Comparison of ENCODE assay signal across 12 mouse cellular contexts in the genomic region with DNA sequence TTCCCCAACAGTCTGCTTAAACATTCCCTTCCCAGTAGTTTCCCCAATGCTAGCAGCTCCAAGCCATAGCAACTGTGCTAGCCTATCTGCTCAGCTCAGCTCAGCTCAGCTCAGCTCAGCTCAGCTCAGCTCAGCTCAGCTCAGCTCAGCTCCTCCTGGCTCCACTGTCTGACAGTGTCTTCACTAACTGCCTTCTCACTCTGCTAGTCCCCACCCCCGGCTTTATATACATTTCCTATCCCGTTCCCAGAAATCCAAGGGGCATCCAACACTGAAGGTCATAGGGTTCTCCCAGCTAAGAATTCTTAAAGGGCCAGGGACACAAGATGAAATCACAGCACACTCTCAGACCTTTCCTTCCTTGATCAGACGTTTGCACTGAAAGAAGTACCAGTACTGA. TPM values are rescaled to one million over a fixed set of nuclear protein-coding genes. Genes with fewer than 3 reads are reported as not detected.
A peak's percentile ranks its signal among the peaks of the same experiment; 100 is the strongest.
DNase-seq lines count a peak whose midpoint lies in the region; ATAC-seq lines count a peak whose summit lies in the region.
"Had no signal": no experiment of that assay in that cellular context is flagged by ENCODE, and none has a peak within 500 bp of the region (broad histone marks: within the 10 kb centered on the region; RNA-seq: fewer than 3 reads in every experiment).

No protein-coding gene starts in this region.

- no peak for DNase-seq in heart, adult 8-10 months (ENCODE audit: low spot score)
- DNase-seq in ES-CJ7 (ENCODE audit: low read depth, low spot score) (peak; percentile 47), ZHBTc4 (ENCODE audit: low read depth, low spot score) (peak; percentile 80)
- DNase-seq in hindbrain, embryonic 14.5 days (ENCODE audit: low spot score) = no peak
- DNase-seq: lung, postnatal 14 days; right cerebral cortex, postnatal 14 days had no signal

- ATAC-seq in heart, embryonic 13.5 days (ENCODE audit: extremely low read depth, insufficient number of reproducible peaks, low FRiP score, low TSS enrichment) = no peak
- no peak for ATAC-seq in kidney, embryonic 16.5 days (ENCODE audit: low FRiP score, low TSS enrichment)
- ATAC-seq in forebrain, embryonic 16.5 days = no peak
- no peak for ATAC-seq in hindbrain, embryonic 14.5 days (ENCODE audit: low FRiP score)
- ATAC-seq: midbrain, embryonic 15.5 days had no signal

- H3K27me3 ChIP-seq in heart, embryonic 13.5 days (replicated peaks) = no peaks in the 10 kb centered on the region
- no peaks in the 10 kb centered on the region for H3K27me3 ChIP-seq in kidney, embryonic 16.5 days (ENCODE audit: insufficient read depth, low read length)
- H3K27me3 ChIP-seq in forebrain, embryonic 16.5 days (replicated peaks; ENCODE audit: control insufficient read depth, insufficient read depth, low read length) = no peaks in the 10 kb centered on the region
- H3K27me3 ChIP-seq in hindbrain, embryonic 14.5 days (ENCODE audit: control insufficient read depth, insufficient read depth, low read length) = no peaks in the 10 kb centered on the region
- H3K27me3 ChIP-seq: embryonic facial prominence, embryonic 15.5 days; midbrain, embryonic 15.5 days had no signal

- peaks cover 41% of the 10 kb centered on the region for H3K4me1 ChIP-seq in heart, embryonic 13.5 days
- H3K4me1 ChIP-seq in kidney, embryonic 16.5 days (ENCODE audit: insufficient read depth, low read length) = peaks cover 23% of the 10 kb centered on the region
- H3K4me1 ChIP-seq in forebrain, embryonic 16.5 days (replicated peaks; ENCODE audit: control insufficient read depth, insufficient read depth, low read length) = peaks cover 22% of the 10 kb centered on the region
- H3K4me1 ChIP-seq in hindbrain, embryonic 14.5 days (replicated peaks; ENCODE audit: control insufficient read depth, insufficient read depth, low read length) = peaks cover 21% of the 10 kb centered on the region

- 49% methylated on average over 3 of the region's 3 CpGs for WGBS in heart, embryonic 13.5 days
- 42% methylated on average over 3 of the region's 3 CpGs for WGBS in kidney, embryonic 16.5 days
- WGBS in forebrain, embryonic 16.5 days = 80% methylated on average over 3 of the region's 3 CpGs
- WGBS in hindbrain, embryonic 14.5 days = 75% methylated on average over 3 of the region's 3 CpGs

- peak overlapping the region; percentile 97 for H3K4me2 ChIP-seq in heart, embryonic 13.5 days
- no peak overlapping the region for H3K4me2 ChIP-seq in kidney, embryonic 16.5 days (replicated peaks; ENCODE audit: low read depth, low read length)
- H3K4me2 ChIP-seq in forebrain, embryonic 16.5 days (ENCODE audit: low read length) = no peak overlapping the region
- no peak overlapping the region for H3K4me2 ChIP-seq in hindbrain, embryonic 14.5 days (replicated peaks)
- H3K4me2 ChIP-seq: embryonic facial prominence, embryonic 15.5 days; midbrain, embryonic 15.5 days had no signal

- H3K4me3 ChIP-seq in heart, embryonic 13.5 days = peak overlapping the region; percentile 13
- H3K4me3 ChIP-seq in kidney, embryonic 16.5 days (ENCODE audit: low read length) = no peak overlapping the region
- H3K4me3 ChIP-seq in forebrain, embryonic 16.5 days (replicated peaks; ENCODE audit: low read length) = no peak overlapping the region
- no peak overlapping the region for H3K4me3 ChIP-seq in hindbrain, embryonic 14.5 days (replicated peaks; ENCODE audit: low read length)
- H3K4me3 ChIP-seq: embryonic facial prominence, embryonic 15.5 days; midbrain, embryonic 15.5 days had no signal

- H3K9ac ChIP-seq in heart, embryonic 13.5 days = peak overlapping the region; percentile 37
- H3K9ac ChIP-seq in kidney, embryonic 16.5 days (replicated peaks; ENCODE audit: low read length) = peak overlapping the region; percentile 29; the same call in 1 of the 2 replicates
- H3K9ac ChIP-seq in forebrain, embryonic 16.5 days (replicated peaks; ENCODE audit: low read depth, low read length) = no peak overlapping the region
- H3K9ac ChIP-seq in hindbrain, embryonic 14.5 days = no peak overlapping the region
- H3K9ac ChIP-seq: embryonic facial prominence, embryonic 15.5 days; midbrain, embryonic 15.5 days had no signal

- no peaks in the 10 kb centered on the region for H3K9me3 ChIP-seq in heart, embryonic 13.5 days
- H3K9me3 ChIP-seq in kidney, embryonic 16.5 days (ENCODE audit: low read length) = no peaks in the 10 kb centered on the region
- no peaks in the 10 kb centered on the region for H3K9me3 ChIP-seq in forebrain, embryonic 16.5 days (ENCODE audit: control insufficient read depth, low read length)
- H3K9me3 ChIP-seq in hindbrain, embryonic 14.5 days (ENCODE audit: control insufficient read depth, low read length) = no peaks in the 10 kb centered on the region
- H3K9me3 ChIP-seq: embryonic facial prominence, embryonic 15.5 days; G1E; midbrain, embryonic 15.5 days had no signal

- no peak overlapping the region for H3K27ac ChIP-seq in heart, embryonic 13.5 days (replicated peaks)
- no peak overlapping the region for H3K27ac ChIP-seq in kidney, embryonic 16.5 days (ENCODE audit: low read length)
- H3K27ac ChIP-seq in forebrain, embryonic 16.5 days (ENCODE audit: low read length) = no peak overlapping the region
- no peak overlapping the region for H3K27ac ChIP-seq in hindbrain, embryonic 14.5 days
- H3K27ac ChIP-seq: embryonic facial prominence, embryonic 15.5 days; midbrain, embryonic 15.5 days had no signal

- H3K36me3 ChIP-seq in heart, embryonic 13.5 days = peaks cover 53% of the 10 kb centered on the region
- H3K36me3 ChIP-seq in kidney, embryonic 16.5 days (ENCODE audit: insufficient read depth, low read length) = peaks cover 19% of the 10 kb centered on the region
- peaks cover 10% of the 10 kb centered on the region for H3K36me3 ChIP-seq in forebrain, embryonic 16.5 days (ENCODE audit: control insufficient read depth, insufficient read depth)
- H3K36me3 ChIP-seq in hindbrain, embryonic 14.5 days (replicated peaks; ENCODE audit: control insufficient read depth, insufficient read depth) = peaks cover 51% of the 10 kb centered on the region

RNA-seq across cellular contexts. Expression of a gene that starts 2.2 kb away (rescaled TPM):
- 11.6 and 11.8 TPM in 2 replicates for polyA plus RNA-seq in heart, embryonic 13.5 days (2015; fragmentation: Nextera tagmentation; extraction: Ambion mirVana)
- 10 to 100 TPM; 26.0 to 29.3 (median 26.9) TPM for total RNA-seq in heart, adult 8-10 months (2022)
- 19.8 and 20.0 TPM in 2 replicates for polyA plus RNA-seq in kidney, embryonic 16.5 days (2015; fragmentation: Nextera tagmentation; extraction: Ambion mirVana)
- 24.7 and 25.8 TPM in 2 replicates for polyA plus RNA-seq in forebrain, embryonic 16.5 days (2015; fragmentation: Nextera tagmentation; extraction: Ambion mirVana)
- 17.5 and 18.2 TPM in 2 replicates for polyA plus RNA-seq in hindbrain, embryonic 14.5 days (2014; fragmentation: Nextera tagmentation; extraction: Ambion mirVana)

RNA-seq across cellular contexts. Expression of a gene that starts 2.3 kb away (rescaled TPM):
- 27.4 and 28.8 TPM in 2 replicates for polyA plus RNA-seq in heart, embryonic 13.5 days (2015; fragmentation: Nextera tagmentation; extraction: Ambion mirVana)
- 10 to 100 TPM; 10.0 to 12.4 (median 12.0) TPM for total RNA-seq in heart, adult 8-10 months (2022)
- 56.2 and 59.5 TPM in 2 replicates for polyA plus RNA-seq in kidney, embryonic 16.5 days (2015; fragmentation: Nextera tagmentation; extraction: Ambion mirVana)
- 59.0 TPM in 2 replicates for polyA plus RNA-seq in forebrain, embryonic 16.5 days (2015; fragmentation: Nextera tagmentation; extraction: Ambion mirVana)
- polyA plus RNA-seq in hindbrain, embryonic 14.5 days (2014; fragmentation: Nextera tagmentation; extraction: Ambion mirVana) = 27.7 and 29.3 TPM in 2 replicates

RNA-seq across cellular contexts. Expression of a gene that starts 24.5 kb away (rescaled TPM):
- polyA plus RNA-seq in heart, embryonic 13.5 days (2015; fragmentation: Nextera tagmentation; extraction: Ambion mirVana) = 135 and 150 TPM in 2 replicates
- 10 to 100 TPM; 53.1 to 60.7 (median 57.3) TPM for total RNA-seq in heart, adult 8-10 months (2022)
- polyA plus RNA-seq in kidney, embryonic 16.5 days (2015; fragmentation: Nextera tagmentation; extraction: Ambion mirVana) = 186 TPM in 2 replicates
- polyA plus RNA-seq in forebrain, embryonic 16.5 days (2015; fragmentation: Nextera tagmentation; extraction: Ambion mirVana) = 190 and 196 TPM in 2 replicates
- 177 and 188 TPM in 2 replicates for polyA plus RNA-seq in hindbrain, embryonic 14.5 days (2014; fragmentation: Nextera tagmentation; extraction: Ambion mirVana)

RNA-seq across cellular contexts. Expression of a gene that starts 24.7 kb away (rescaled TPM):
- polyA plus RNA-seq in heart, embryonic 13.5 days (2015; fragmentation: Nextera tagmentation; extraction: Ambion mirVana) = 62.4 and 62.6 TPM in 2 replicates
- 10 to 100 TPM; 30.2 to 50.2 (median 42.8) TPM for total RNA-seq in heart, adult 8-10 months (2022)
- 77.0 and 93.6 TPM in 2 replicates for polyA plus RNA-seq in kidney, embryonic 16.5 days (2015; fragmentation: Nextera tagmentation; extraction: Ambion mirVana)
- 93.1 and 96.3 TPM in 2 replicates for polyA plus RNA-seq in forebrain, embryonic 16.5 days (2015; fragmentation: Nextera tagmentation; extraction: Ambion mirVana)
- 95.5 and 96.3 TPM in 2 replicates for polyA plus RNA-seq in hindbrain, embryonic 14.5 days (2014; fragmentation: Nextera tagmentation; extraction: Ambion mirVana)

RNA-seq across cellular contexts. Expression of a gene that starts 27.2 kb away (rescaled TPM):
- polyA plus RNA-seq in heart, embryonic 13.5 days (2015; fragmentation: Nextera tagmentation; extraction: Ambion mirVana) = 1,195 and 1,380 TPM in 2 replicates
- total RNA-seq in heart, adult 8-10 months (2022) = 1,000 to 10,000 TPM; 1,197 to 1,936 (median 1,535) TPM
- polyA plus RNA-seq in kidney, embryonic 16.5 days (2015; fragmentation: Nextera tagmentation; extraction: Ambion mirVana) = 679 and 701 TPM in 2 replicates
- polyA plus RNA-seq in forebrain, embryonic 16.5 days (2015; fragmentation: Nextera tagmentation; extraction: Ambion mirVana) = 514 and 561 TPM in 2 replicates
- 561 and 664 TPM in 2 replicates for polyA plus RNA-seq in hindbrain, embryonic 14.5 days (2014; fragmentation: Nextera tagmentation; extraction: Ambion mirVana)

Comparison
In these comparisons a context has a peak if more than half of its experiments do, and no peak if none do; other contexts are left out.
1. H3K9ac ChIP-seq: peak in heart, embryonic 13.5 days (single experiment) and kidney, embryonic 16.5 days (single experiment); none in forebrain, embryonic 16.5 days (single experiment) and hindbrain, embryonic 14.5 days (single experiment).
2. DNase-seq: peak in ES-CJ7 (single experiment) and ZHBTc4 (single experiment); none in heart, adult 8-10 months (single experiment) and hindbrain, embryonic 14.5 days (single experiment).